8 mouse cellular contexts compared by ENCODE assay signal in the genomic region with DNA sequence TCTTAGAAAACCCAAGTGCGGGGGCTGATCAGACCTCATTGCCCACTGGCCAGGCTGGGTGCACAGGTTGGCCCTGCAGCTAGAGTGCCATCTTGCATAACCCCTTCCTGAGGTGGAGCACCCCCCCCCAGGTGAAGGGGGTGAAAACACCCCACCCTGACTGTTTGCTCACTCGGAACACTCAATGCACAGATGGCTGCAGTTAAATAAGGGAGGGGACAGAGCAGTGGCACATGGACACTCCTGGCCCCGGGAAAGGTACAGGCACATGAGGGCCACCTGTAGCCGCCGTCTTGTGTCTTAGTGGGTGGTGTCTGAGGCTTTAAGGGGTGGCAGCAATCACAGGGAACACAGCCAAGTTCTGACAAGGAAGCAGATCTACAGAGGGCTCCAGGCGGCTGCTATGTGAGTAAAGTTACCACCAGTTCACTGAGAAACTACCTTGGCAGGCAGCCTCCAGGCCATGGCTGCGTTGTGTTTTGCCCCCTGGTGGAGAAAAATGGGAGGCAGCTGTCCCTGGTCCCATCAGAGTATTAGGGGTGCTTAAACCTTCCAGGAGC. TPM values are rescaled to one million over a fixed set of nuclear protein-coding genes. Genes with fewer than 3 reads are reported as not detected.
A peak's percentile ranks its signal among the peaks of the same experiment; 100 is the strongest.
DNase-seq lines count a peak whose midpoint lies in the region; ATAC-seq and TF ChIP-seq lines count a peak whose summit lies in the region.

No protein-coding gene starts in this region.

- peaks cover 2% of the 10 kb centered on the region for H3K36me3 ChIP-seq in forebrain, embryonic 15.5 days
- H3K36me3 ChIP-seq in hindbrain, postnatal 0 days (ENCODE audit: insufficient read depth, low read length), result peaks cover 20% of the 10 kb centered on the region; the same call in 1 of the 2 replicates
- H3K36me3 ChIP-seq in limb, embryonic 12.5 days, result peaks cover 32% of the 10 kb centered on the region

- H3K9ac ChIP-seq in forebrain, embryonic 15.5 days (replicated peaks), result no peak overlapping the region
- H3K9ac ChIP-seq in hindbrain, postnatal 0 days (replicated peaks; ENCODE audit: low read length), result no peak overlapping the region
- no peak overlapping the region for H3K9ac ChIP-seq in limb, embryonic 12.5 days (replicated peaks)

- H3K9me3 ChIP-seq in forebrain, embryonic 15.5 days, result no peaks in the 10 kb centered on the region
- no peaks in the 10 kb centered on the region for H3K9me3 ChIP-seq in hindbrain, postnatal 0 days (ENCODE audit: low read length)
- peaks cover 5% of the 10 kb centered on the region for H3K9me3 ChIP-seq in limb, embryonic 12.5 days

- peaks cover 51% of the 10 kb centered on the region for H3K4me1 ChIP-seq in forebrain, embryonic 15.5 days
- H3K4me1 ChIP-seq in hindbrain, postnatal 0 days (ENCODE audit: insufficient read depth, low read length), result peaks cover 10% of the 10 kb centered on the region; the same call in 1 of the 2 replicates
- H3K4me1 ChIP-seq in limb, embryonic 12.5 days (replicated peaks), result peaks cover 35% of the 10 kb centered on the region

- TF ChIP-seq CTCF in hindbrain, postnatal 0 days (IDR thresholded peaks at IDR 0.05; ENCODE audit: low read depth), result peak; percentile 81

- no peaks in the 10 kb centered on the region for H3K27me3 ChIP-seq in forebrain, embryonic 15.5 days
- H3K27me3 ChIP-seq in hindbrain, postnatal 0 days (ENCODE audit: insufficient read depth, low read length), result no peaks in the 10 kb centered on the region
- H3K27me3 ChIP-seq in limb, embryonic 12.5 days, result peaks cover 3% of the 10 kb centered on the region; the same call in 1 of the 2 replicates

- WGBS in forebrain, embryonic 15.5 days, result 39% methylated on average over 7 of the region's 7 CpGs
- WGBS in hindbrain, postnatal 0 days, result 39% methylated on average over 7 of the region's 7 CpGs
- WGBS in limb, embryonic 12.5 days, result 48% methylated on average over 7 of the region's 7 CpGs

- no peak overlapping the region for H3K4me2 ChIP-seq in forebrain, embryonic 15.5 days (replicated peaks)
- H3K4me2 ChIP-seq in hindbrain, postnatal 0 days (ENCODE audit: low read depth, low read length), result no peak overlapping the region
- no peak overlapping the region for H3K4me2 ChIP-seq in limb, embryonic 12.5 days

- no peak overlapping the region for H3K4me3 ChIP-seq in forebrain, embryonic 15.5 days
- H3K4me3 ChIP-seq in hindbrain, postnatal 0 days (ENCODE audit: low read length), result no peak overlapping the region
- no peak overlapping the region for H3K4me3 ChIP-seq in limb, embryonic 12.5 days (replicated peaks)

- H3K27ac ChIP-seq in forebrain, embryonic 15.5 days (replicated peaks), result peak overlapping the region; percentile 70; the same call in 1 of the 2 replicates
- peak overlapping the region; percentile 69 for H3K27ac ChIP-seq in hindbrain, postnatal 0 days
- no peak overlapping the region for H3K27ac ChIP-seq in limb, embryonic 12.5 days

- peak; percentile 35 for DNase-seq in ovary, adult 18-20 months (ENCODE audit: low spot score)
- DNase-seq in ovary, postnatal 10 days (ENCODE audit: low spot score), result no peak
- peak; percentile 45 for DNase-seq in cerebellum, adult 11-12 months
- DNase-seq in hindbrain, postnatal 0 days (ENCODE audit: low spot score), result peak; percentile 82
- DNase-seq in neural tube, embryonic 10.5 days (ENCODE audit: extremely low spot score, low spot score), result peak; percentile 45
- peak; percentile 47 to 72 for DNase-seq in thymus, postnatal 10 days (ENCODE audit: low spot score in 2 of 2)

- ATAC-seq in forebrain, embryonic 15.5 days (replicated peaks), result no peak
- 0 out of 2 replicates have a peak, but pooled peaks have one; percentile 30 for ATAC-seq in hindbrain, postnatal 0 days
- peak; percentile 13; the same call in 1 of the 2 replicates for ATAC-seq in limb, embryonic 12.5 days (ENCODE audit: insufficient number of reproducible peaks, insufficient read depth, low FRiP score, low TSS enrichment, low read depth)

RNA-seq across cellular contexts. Expression of gene Ttyh3, which starts 14.9 kb away (rescaled TPM):
- 78.9 and 85.5 TPM in 2 replicates for polyA plus RNA-seq in forebrain, embryonic 15.5 days (2015; fragmentation: Nextera tagmentation; extraction: Ambion mirVana)
- 253 and 260 TPM in 2 replicates for total RNA-seq in hindbrain, postnatal 0 days (2014; rRNA removed)
- 53.5 and 60.3 TPM in 2 replicates for polyA plus RNA-seq in hindbrain, postnatal 0 days (2015; fragmentation: Nextera tagmentation; extraction: Ambion mirVana)
- polyA plus RNA-seq in limb, embryonic 12.5 days (2016; fragmentation: Nextera tagmentation; extraction: Ambion mirVana), result 48.8 and 58.0 TPM in 2 replicates

RNA-seq across cellular contexts. Expression of gene Iqce, which starts 38.5 kb away (rescaled TPM):
- 22.2 and 25.1 TPM in 2 replicates for polyA plus RNA-seq in forebrain, embryonic 15.5 days (2015; fragmentation: Nextera tagmentation; extraction: Ambion mirVana)
- total RNA-seq in hindbrain, postnatal 0 days (2014; rRNA removed), result 19.1 and 43.1 TPM in 2 replicates
- polyA plus RNA-seq in hindbrain, postnatal 0 days (2015; fragmentation: Nextera tagmentation; extraction: Ambion mirVana), result 22.1 and 24.8 TPM in 2 replicates
- 26.0 and 28.8 TPM in 2 replicates for polyA plus RNA-seq in limb, embryonic 12.5 days (2016; fragmentation: Nextera tagmentation; extraction: Ambion mirVana)

RNA-seq across cellular contexts. Expression of gene Brat1, which starts 41.1 kb away (rescaled TPM):
- polyA plus RNA-seq in forebrain, embryonic 15.5 days (2015; fragmentation: Nextera tagmentation; extraction: Ambion mirVana), result 26.3 and 28.2 TPM in 2 replicates
- 44.6 and 46.7 TPM in 2 replicates for total RNA-seq in hindbrain, postnatal 0 days (2014; rRNA removed)
- polyA plus RNA-seq in hindbrain, postnatal 0 days (2015; fragmentation: Nextera tagmentation; extraction: Ambion mirVana), result 17.9 and 18.1 TPM in 2 replicates
- polyA plus RNA-seq in limb, embryonic 12.5 days (2016; fragmentation: Nextera tagmentation; extraction: Ambion mirVana), result 22.4 and 23.5 TPM in 2 replicates

RNA-seq across cellular contexts. Expression of gene Lfng, which starts 56.6 kb away (rescaled TPM):
- polyA plus RNA-seq in forebrain, embryonic 15.5 days (2015; fragmentation: Nextera tagmentation; extraction: Ambion mirVana), result 25.7 and 28.8 TPM in 2 replicates
- total RNA-seq in hindbrain, postnatal 0 days (2014; rRNA removed), result 81.4 and 112 TPM in 2 replicates
- 29.7 and 35.1 TPM in 2 replicates for polyA plus RNA-seq in hindbrain, postnatal 0 days (2015; fragmentation: Nextera tagmentation; extraction: Ambion mirVana)
- polyA plus RNA-seq in limb, embryonic 12.5 days (2016; fragmentation: Nextera tagmentation; extraction: Ambion mirVana), result 10.3 and 10.8 TPM in 2 replicates
